Mouse (Mus musculus): ENCODE measurements around the gene Rbm41. TPM values are rescaled to one million over a fixed set of nuclear protein-coding genes. Genes with fewer than 3 reads are reported as not detected.

Rbm41 gene
- polyA plus RNA-seq, 1 experiment = 1.2 TPM

DNA sequence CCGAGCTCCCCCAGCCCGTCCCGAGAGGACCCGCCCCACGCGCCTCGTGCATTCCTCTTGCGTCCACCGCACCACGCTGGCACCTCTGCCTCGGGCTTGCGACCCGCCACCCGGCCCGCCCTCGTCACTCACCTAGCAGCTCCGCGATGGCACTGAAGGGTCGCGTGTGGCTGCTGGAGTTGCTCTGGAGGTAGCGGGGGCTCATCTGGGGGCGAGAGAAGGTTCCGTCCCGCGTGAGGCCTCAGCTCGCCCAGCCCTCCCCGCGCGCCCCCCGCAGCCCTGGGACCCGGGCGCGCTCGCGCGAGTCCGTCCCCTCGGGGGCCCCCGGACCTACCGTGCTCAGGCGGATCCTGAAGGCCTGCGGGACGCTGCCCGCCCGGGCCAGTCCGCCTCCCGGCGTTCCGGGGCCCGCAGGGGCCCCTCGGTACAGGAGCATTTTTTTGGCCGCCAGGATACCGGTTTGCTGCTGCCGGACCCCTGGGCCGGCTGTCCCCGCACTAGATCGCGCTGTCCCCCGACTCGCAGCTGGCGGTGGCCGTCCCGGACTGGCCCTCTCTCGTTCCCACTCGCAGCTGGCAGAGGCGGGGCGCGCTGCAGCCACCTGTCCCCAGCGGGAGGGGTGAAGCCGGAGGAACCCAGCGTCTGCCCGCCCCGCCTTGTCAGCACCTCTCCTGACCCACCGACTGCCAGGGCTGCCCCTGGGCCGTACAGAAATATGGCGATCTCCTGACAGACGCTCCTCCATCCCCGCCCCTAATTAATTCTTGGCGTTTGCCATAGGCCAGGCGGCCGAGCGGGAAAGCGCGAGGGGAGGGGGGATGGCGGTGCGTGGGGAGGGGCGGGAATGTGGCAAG, 127.2 kb downstream of the Rbm41 start, which contains the start of gene Morc4:
TSS of gene Morc4 (minus strand) at position 740 of the 854 bp plus-strand sequence.
- Histone ChIP-seq H3K36me3 (ENCODE audit: control insufficient read depth, insufficient read depth) (no peaks in the 10 kb centered on the region), H3K4me3 (ENCODE audit: insufficient read depth, poor library complexity, severe bottlenecking) (peak within 1 kb of the TSS; percentile 30), H3K79me3 (ENCODE audit: low read depth) (no peaks in the 10 kb centered on the region), H3K79me2 (ENCODE audit: control insufficient read depth, insufficient read depth) (no peaks in the 10 kb centered on the region), H3ac (ENCODE audit: control insufficient read depth, insufficient read length, low read depth) (peak within 1 kb of the TSS; percentile 57), H3K27me3 (ENCODE audit: control insufficient read depth, insufficient read depth, insufficient read length) (no peaks in the 10 kb centered on the region)
- TF ChIP-seq CEBPB (IDR thresholded peaks at IDR 0.05; ENCODE audit: low read depth) (no peak), USF1 (IDR thresholded peaks at IDR 0.05; ENCODE audit: low read depth) (no peak), FOSL1 (IDR thresholded peaks at IDR 0.05; ENCODE audit: insufficient read depth, low read length, poor library complexity, severe bottlenecking) (no peak), MAX (IDR thresholded peaks at IDR 0.05) (no peak), MYOD1 (IDR thresholded peaks at IDR 0.05; ENCODE audit: control insufficient read depth, insufficient read length, low read depth) (no peak), MYOG (IDR thresholded peaks at IDR 0.05; ENCODE audit: control insufficient read depth, extremely low read depth, insufficient read length) (no peak), CTCF (IDR thresholded peaks at IDR 0.05; ENCODE audit: control insufficient read depth, insufficient read depth, insufficient read length) (no peak)

DNA sequence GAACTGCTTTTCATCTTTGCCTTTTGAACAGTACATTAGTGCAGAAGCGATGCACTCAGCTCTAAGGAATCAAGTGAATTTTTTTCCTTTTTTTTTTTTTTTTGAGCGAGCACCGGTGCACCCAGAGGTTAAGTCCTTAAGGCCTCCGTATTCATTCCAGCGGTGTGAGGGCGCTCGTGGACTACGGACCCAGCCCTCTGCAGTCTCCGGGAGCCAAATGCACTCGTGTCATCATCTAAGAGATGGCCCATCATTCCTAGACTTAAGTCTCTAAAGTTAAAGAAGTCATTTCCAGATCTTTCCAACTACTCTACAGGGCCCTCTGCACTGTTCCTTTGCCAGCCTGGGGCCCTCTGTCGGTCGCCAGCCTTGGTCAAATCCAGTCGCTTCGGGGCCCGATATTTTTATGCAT, 128.1 kb downstream of the Rbm41 start:
- Histone ChIP-seq H3ac (ENCODE audit: control insufficient read depth, insufficient read length, low read depth) (no peak overlapping the region), H3K27me3 (ENCODE audit: control insufficient read depth, insufficient read depth, insufficient read length) (no peaks in the 10 kb centered on the region), H3K4me3 (ENCODE audit: insufficient read depth, poor library complexity, severe bottlenecking) (no peak overlapping the region), H3K36me3 (ENCODE audit: control insufficient read depth, insufficient read depth) (no peaks in the 10 kb centered on the region), H3K79me2 (ENCODE audit: control insufficient read depth, insufficient read depth) (no peaks in the 10 kb centered on the region), H3K79me3 (ENCODE audit: low read depth) (no peaks in the 10 kb centered on the region)
- peak; percentile 15 for TF ChIP-seq CTCF (IDR thresholded peaks at IDR 0.05; ENCODE audit: control insufficient read depth, insufficient read depth, insufficient read length)
- no peak for TF ChIP-seq USF1 (IDR thresholded peaks at IDR 0.05; ENCODE audit: low read depth)

DNA sequence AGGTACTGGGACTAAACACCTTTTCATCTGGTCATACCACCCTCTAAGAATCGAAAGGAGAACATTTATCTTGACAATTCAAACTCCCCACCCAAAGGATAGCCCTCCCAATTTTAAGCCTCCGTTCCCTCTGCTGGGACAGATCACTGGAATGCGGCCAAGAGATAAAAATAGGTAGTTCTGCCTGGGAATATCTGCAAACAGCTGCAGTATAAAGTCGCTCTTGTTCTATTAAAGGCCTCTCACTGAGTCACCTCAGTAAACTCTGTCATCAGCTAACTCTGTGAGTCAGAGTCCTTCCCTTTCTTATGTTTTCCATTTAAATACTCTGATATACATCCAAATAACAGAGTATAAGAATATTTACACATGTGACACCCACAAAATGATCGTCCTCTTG, 139.0 kb downstream of the Rbm41 start:
- TF ChIP-seq MYOG (IDR thresholded peaks at IDR 0.05; ENCODE audit: control insufficient read depth, extremely low read depth, insufficient read length) (no peak), MYOD1 (IDR thresholded peaks at IDR 0.05; ENCODE audit: control insufficient read depth, insufficient read length, low read depth) (no peak), FOSL1 (IDR thresholded peaks at IDR 0.05; ENCODE audit: insufficient read depth, low read length, poor library complexity, severe bottlenecking) (no peak), CEBPB (IDR thresholded peaks at IDR 0.05; ENCODE audit: low read depth) (no peak), MAX (IDR thresholded peaks at IDR 0.05) (no peak), USF1 (IDR thresholded peaks at IDR 0.05; ENCODE audit: low read depth) (no peak), CTCF (IDR thresholded peaks at IDR 0.05; ENCODE audit: control insufficient read depth, insufficient read depth, insufficient read length) (no peak)
- H3K79me2 ChIP-seq (ENCODE audit: control insufficient read depth, insufficient read depth) = no peaks in the 10 kb centered on the region
- H3K4me3 ChIP-seq (ENCODE audit: insufficient read depth, poor library complexity, severe bottlenecking) = no peak overlapping the region
- no peaks in the 10 kb centered on the region for H3K36me3 ChIP-seq (ENCODE audit: control insufficient read depth, insufficient read depth)
- H3ac ChIP-seq (ENCODE audit: control insufficient read depth, insufficient read length, low read depth) = no peak overlapping the region
- H3K27me3 ChIP-seq (ENCODE audit: control insufficient read depth, insufficient read depth, insufficient read length) = no peaks in the 10 kb centered on the region
- H3K79me3 ChIP-seq (ENCODE audit: low read depth) = no peaks in the 10 kb centered on the region

DNA sequence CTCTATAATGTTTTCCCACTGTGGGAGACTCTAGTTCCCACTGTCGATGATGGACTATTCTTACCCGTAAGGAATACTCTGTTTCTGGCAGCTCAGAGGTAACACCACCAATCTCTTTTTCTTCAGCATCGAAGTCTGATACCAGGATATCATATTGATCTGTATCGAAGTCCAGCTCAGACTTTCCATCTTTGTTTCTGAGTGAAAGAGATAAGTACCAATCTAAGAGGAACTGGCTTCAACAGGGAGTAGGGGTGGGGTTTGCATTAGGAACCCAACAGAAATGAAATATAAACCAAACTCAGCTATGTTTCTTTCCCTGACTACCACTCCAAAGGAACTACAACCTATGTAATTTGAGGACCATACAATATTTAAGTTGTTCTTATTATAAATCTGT, 143.6 kb downstream of the Rbm41 start:
- Histone ChIP-seq H3K79me2 (ENCODE audit: control insufficient read depth, insufficient read depth) (no peaks in the 10 kb centered on the region), H3K79me3 (ENCODE audit: low read depth) (no peaks in the 10 kb centered on the region), H3K27me3 (ENCODE audit: control insufficient read depth, insufficient read depth, insufficient read length) (no peaks in the 10 kb centered on the region), H3ac (ENCODE audit: control insufficient read depth, insufficient read length, low read depth) (no peak overlapping the region), H3K36me3 (ENCODE audit: control insufficient read depth, insufficient read depth) (no peaks in the 10 kb centered on the region), H3K4me3 (ENCODE audit: insufficient read depth, poor library complexity, severe bottlenecking) (no peak overlapping the region)
- no peak for TF ChIP-seq MYOG (IDR thresholded peaks at IDR 0.05; ENCODE audit: control insufficient read depth, extremely low read depth, insufficient read length)
- TF ChIP-seq USF1 (IDR thresholded peaks at IDR 0.05; ENCODE audit: low read depth) = no peak
- no peak for TF ChIP-seq CEBPB (IDR thresholded peaks at IDR 0.05; ENCODE audit: low read depth)
- TF ChIP-seq MAX (IDR thresholded peaks at IDR 0.05) = no peak
- TF ChIP-seq FOSL1 (IDR thresholded peaks at IDR 0.05; ENCODE audit: insufficient read depth, low read length, poor library complexity, severe bottlenecking) = no peak
- no peak for TF ChIP-seq MYOD1 (IDR thresholded peaks at IDR 0.05; ENCODE audit: control insufficient read depth, insufficient read length, low read depth)
- TF ChIP-seq CTCF (IDR thresholded peaks at IDR 0.05; ENCODE audit: control insufficient read depth, insufficient read depth, insufficient read length) = no peak

DNA sequence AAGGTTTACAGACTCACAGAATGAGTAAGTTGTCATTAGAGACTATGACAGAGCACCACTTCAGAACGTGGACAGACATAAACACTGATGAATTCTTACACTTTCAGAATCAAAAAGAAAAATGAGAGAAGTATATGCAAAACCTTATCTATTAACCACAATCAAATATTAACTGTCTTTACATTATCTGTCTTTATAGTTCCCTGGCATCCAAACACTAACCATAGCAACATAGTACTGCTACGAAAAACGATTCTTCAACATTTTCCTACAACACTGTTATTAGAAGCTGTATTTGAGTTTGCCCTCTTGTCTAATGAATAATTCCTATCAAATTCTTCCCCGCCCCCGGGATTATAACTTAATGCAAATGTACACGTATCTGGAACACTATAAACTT, 157.3 kb downstream of the Rbm41 start:
- Histone ChIP-seq H3K79me3 (ENCODE audit: low read depth) (no peaks in the 10 kb centered on the region), H3K4me3 (ENCODE audit: insufficient read depth, poor library complexity, severe bottlenecking) (no peak overlapping the region), H3K27me3 (ENCODE audit: control insufficient read depth, insufficient read depth, insufficient read length) (no peaks in the 10 kb centered on the region), H3K79me2 (ENCODE audit: control insufficient read depth, insufficient read depth) (no peaks in the 10 kb centered on the region), H3ac (ENCODE audit: control insufficient read depth, insufficient read length, low read depth) (no peak overlapping the region), H3K36me3 (ENCODE audit: control insufficient read depth, insufficient read depth) (no peaks in the 10 kb centered on the region)
- no peak for TF ChIP-seq MAX (IDR thresholded peaks at IDR 0.05)
- no peak for TF ChIP-seq FOSL1 (IDR thresholded peaks at IDR 0.05; ENCODE audit: insufficient read depth, low read length, poor library complexity, severe bottlenecking)
- TF ChIP-seq MYOD1 (IDR thresholded peaks at IDR 0.05; ENCODE audit: control insufficient read depth, insufficient read length, low read depth) = no peak
- TF ChIP-seq CTCF (IDR thresholded peaks at IDR 0.05; ENCODE audit: control insufficient read depth, insufficient read depth, insufficient read length) = no peak
- no peak for TF ChIP-seq CEBPB (IDR thresholded peaks at IDR 0.05; ENCODE audit: low read depth)
- no peak for TF ChIP-seq USF1 (IDR thresholded peaks at IDR 0.05; ENCODE audit: low read depth)
- TF ChIP-seq MYOG (IDR thresholded peaks at IDR 0.05; ENCODE audit: control insufficient read depth, extremely low read depth, insufficient read length) = no peak

Other genes with a start within 250 kb of the Rbm41 start
- not detected for gene Ripply1, start 216.2 kb downstream of the Rbm41 start, polyA plus RNA-seq (2012; fragmentation: generic; extraction: Trizol)
- gene Cldn2, start 197.8 kb downstream of the Rbm41 start, polyA plus RNA-seq (2012; fragmentation: generic; extraction: Trizol) = not detected
- 3.2 TPM for gene Morc4, start 126.9 kb downstream of the Rbm41 start, polyA plus RNA-seq (2012; fragmentation: generic; extraction: Trizol)
- not detected for gene Nup62cl, start 64.1 kb upstream of the Rbm41 start, polyA plus RNA-seq (2012; fragmentation: generic; extraction: Trizol)
- gene Pih1h3b, start 64.3 kb upstream of the Rbm41 start, polyA plus RNA-seq (2012; fragmentation: generic; extraction: Trizol) = not detected